Mouse (Mus musculus) liver, postnatal 0 days (tissue): Measurements from ENCODE around the gene Foxc1. TPM values are rescaled to one million over a fixed set of nuclear protein-coding genes. Genes with fewer than 3 reads are reported as not detected.

ENCODE experiments used
- ATAC-seq: fragments of 200-750 bp; cut with Nextera tagmentation; 2 replicates; pipeline ENCODE4 v1.8.0; 2017; ENCODE audit warnings: mild to moderate bottlenecking, moderate library complexity
- DNase-seq: peaks from one replicate; pipeline ENCODE4 v3.0.0-alpha.2; 2016
- H3K27ac ChIP-seq: fragments of 300-500 bp; sonication (generic); 2 replicates; pipeline ENCODE4 v1.5.1; 2014; ENCODE audit warnings: antibody characterized with exemption, moderate library complexity, mild to moderate bottlenecking, low read depth
- H3K27me3 ChIP-seq: fragments of 300-500 bp; sonication (generic); 2 replicates; pipeline ENCODE4 v1.6.1; 2014; ENCODE audit warnings: low read length, control low read depth, mixed read lengths; ENCODE audit not compliant: insufficient read depth
- H3K36me3 ChIP-seq: fragments of 300-500 bp; sonication (generic); replicated peaks from 2 replicates; pipeline ENCODE4 v1.6.1; 2014; ENCODE audit warnings: mild to moderate bottlenecking, control low read depth, low read length, moderate library complexity, mixed read lengths; ENCODE audit not compliant: insufficient read depth
- H3K4me1 ChIP-seq: fragments of 300-500 bp; sonication (generic); 2 replicates; pipeline ENCODE4 v1.6.1; 2014; ENCODE audit warnings: antibody characterized with exemption, mild to moderate bottlenecking, control low read depth; ENCODE audit not compliant: insufficient read depth
- H3K4me2 ChIP-seq: fragments of 300-500 bp; sonication (generic); 2 replicates; pipeline ENCODE4 v1.6.1; 2014; ENCODE audit warnings: low read depth, mild to moderate bottlenecking, low read length, moderate library complexity, mixed read lengths
- H3K4me3 ChIP-seq: fragments of 300-500 bp; sonication (generic); 2 replicates; pipeline ENCODE4 v1.5.1; 2014; ENCODE audit warnings: low read depth, low read length
- H3K9ac ChIP-seq: fragments of 300-500 bp; sonication (generic); replicated peaks from 2 replicates; pipeline ENCODE4 v1.6.1; 2014; ENCODE audit warnings: mild to moderate bottlenecking, moderate library complexity
- H3K9me3 ChIP-seq: fragments of 300-500 bp; sonication (generic); 2 replicates; pipeline ENCODE4 v1.6.1; 2016; ENCODE audit warnings: mild to moderate bottlenecking, control low read depth, low read length, mixed read lengths
- CTCF ChIP-seq: sonication (generic); IDR thresholded peaks from 2 replicates; pipeline ENCODE4 v1.5.1; 2016; ENCODE audit warnings: antibody characterized with exemption, low read depth
- EP300 ChIP-seq: IDR thresholded peaks from 2 replicates; pipeline ENCODE4 v1.6.1; 2016; ENCODE audit warnings: antibody characterized with exemption, low read depth, mild to moderate bottlenecking
- WGBS: fragments of 180-500 bp; shearing (Covaris S2); extraction: QIAGEN DNeasy Blood & Tissue Kit; methylation state at CpG from one replicate; pipeline ENCODE4 v1.1.7; 2014; ENCODE audit not compliant: insufficient replicate concordance; 5-methylcytosine and 5-hydroxymethylcytosine counted together
- polyA plus RNA-seq: library from polyadenylated mRNA; unstranded; fragments of >200 nt; fragmentation: Nextera tagmentation; extraction: Ambion mirVana; gene quantifications from 2 replicates; pipeline ENCODE4 v1.2.1, GENCODE M21; 2015

The Foxc1 gene
- polyA plus RNA-seq, 1 experiment from 2014 or later: not detected

DNA sequence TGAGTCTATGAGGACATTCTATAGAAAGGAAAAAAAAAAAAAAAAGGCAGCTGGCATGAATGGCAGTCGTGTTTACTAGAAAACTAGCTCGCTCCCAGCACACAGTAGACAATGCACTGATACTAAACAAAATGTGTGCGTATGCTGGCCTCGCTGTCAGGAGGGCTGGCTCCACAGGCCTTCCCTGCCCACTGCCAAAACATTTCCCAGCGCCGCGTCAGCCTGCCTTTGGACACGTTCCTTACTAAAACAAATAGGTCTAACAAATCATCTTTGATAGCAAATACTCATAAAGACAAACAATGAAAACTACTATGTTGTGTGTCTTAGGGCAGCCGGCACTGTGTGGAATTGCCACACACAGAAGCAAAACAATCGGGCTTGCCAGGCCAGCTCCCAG, 9.1 kb upstream of the Foxc1 start:
- Histone ChIP-seq H3K27me3 (peaks cover 50% of the 10 kb centered on the region), H3K9ac (no peak overlapping the region), H3K9me3 (no peaks in the 10 kb centered on the region), H3K27ac (no peak overlapping the region), H3K4me1 (0 out of 2 replicates have a peak, but pooled peaks cover 5% of the 10 kb centered on the region), H3K4me3 (no peak overlapping the region), H3K36me3 (no peaks in the 10 kb centered on the region), H3K4me2 (no peak overlapping the region)
- DNase-seq (no peak), ATAC-seq (no peak)
- 70% methylated on average over 10 of the region's 10 CpGs for WGBS
- TF ChIP-seq CTCF: no peak

DNA sequence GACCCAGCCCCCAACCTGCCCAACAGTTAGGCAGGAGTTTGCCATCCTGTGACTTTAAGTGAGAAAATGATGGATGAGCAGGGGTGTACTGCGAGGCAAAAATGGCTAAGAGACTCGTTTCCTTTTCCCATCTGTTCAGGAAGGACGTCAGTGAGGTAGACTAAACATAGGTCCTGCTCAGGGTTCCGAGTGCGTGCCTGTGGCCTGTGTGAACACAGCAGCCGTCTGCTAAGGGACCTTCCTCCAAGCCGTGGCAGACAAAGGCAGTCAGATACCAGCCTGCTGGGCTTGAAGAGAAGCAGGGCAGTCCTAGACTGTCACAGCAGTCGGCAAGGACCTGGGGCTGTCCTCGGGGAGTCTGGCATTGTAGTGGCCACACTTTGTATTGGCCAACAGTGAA, 8.4 kb upstream of the Foxc1 start:
- H3K36me3 ChIP-seq: no peaks in the 10 kb centered on the region
- TF ChIP-seq CTCF (no peak), EP300 (no peak)
- H3K4me3 ChIP-seq: no peak overlapping the region
- H3K9me3 ChIP-seq: no peaks in the 10 kb centered on the region
- WGBS: 16% methylated on average over 9 of the region's 9 CpGs
- H3K4me2 ChIP-seq: no peak overlapping the region
- no peak overlapping the region for H3K27ac ChIP-seq
- H3K4me1 ChIP-seq: 0 out of 2 replicates have a peak, but pooled peaks cover 5% of the 10 kb centered on the region
- no peak overlapping the region for H3K9ac ChIP-seq
- DNase-seq (no peak), ATAC-seq (no peak)
- peaks cover 57% of the 10 kb centered on the region for H3K27me3 ChIP-seq

DNA sequence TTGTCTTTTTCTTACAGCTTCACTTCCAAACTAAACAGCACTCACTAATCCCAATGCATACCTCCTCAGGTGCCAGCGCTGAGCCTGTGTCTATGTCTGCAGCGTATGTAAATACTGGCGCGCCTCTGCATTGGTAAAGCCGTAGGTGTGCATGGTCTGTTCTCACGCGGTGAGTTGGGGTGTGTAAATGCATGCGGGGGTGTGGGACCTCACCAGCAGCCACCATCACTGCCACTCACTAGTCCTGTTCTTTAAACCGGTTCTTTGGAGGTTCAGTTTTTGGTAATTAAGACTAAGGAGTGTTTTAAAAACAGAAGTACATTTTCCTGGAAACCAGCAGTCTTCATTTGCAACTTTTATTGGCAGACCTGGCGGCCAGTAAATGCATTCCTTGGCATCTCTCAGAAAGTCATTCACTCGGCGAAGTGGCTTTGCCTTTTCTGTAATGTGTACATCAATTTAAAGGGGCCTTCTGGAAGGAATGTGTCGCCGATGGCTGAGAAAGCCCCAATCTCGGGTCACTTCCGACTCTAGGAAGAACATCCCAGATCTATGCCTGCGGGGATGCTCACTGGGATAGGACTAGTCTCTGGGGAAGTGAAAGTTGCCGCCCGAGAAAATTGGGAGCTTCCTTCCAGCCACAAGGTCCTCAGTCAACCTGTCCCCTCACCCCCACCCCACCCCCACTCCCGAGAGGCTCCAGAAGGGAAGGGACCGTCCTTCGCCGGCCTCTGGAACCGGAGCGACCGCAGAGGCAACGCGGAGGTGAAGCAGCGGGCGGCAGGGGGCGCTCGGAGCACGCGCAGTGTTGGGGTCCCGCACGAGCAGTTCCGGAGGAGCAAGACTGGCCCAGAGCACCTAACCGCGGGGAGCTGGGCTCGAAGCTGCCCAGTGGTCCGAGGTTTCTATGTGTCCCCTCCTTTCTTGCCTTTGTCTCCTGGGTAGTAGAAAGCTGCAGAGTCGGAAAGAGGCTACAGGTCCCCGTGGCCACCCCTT, 5.6 kb upstream of the Foxc1 start:
- peak; percentile 86 for DNase-seq
- 3% methylated on average over 41 of the region's 43 CpGs for WGBS
- peak; percentile 93 for TF ChIP-seq CTCF
- TF ChIP-seq EP300: no peak
- ATAC-seq: peak; percentile 56; the same call in 1 of the 2 replicates
- 0 out of 2 replicates have a peak, but pooled peaks cover 5% of the 10 kb centered on the region for H3K4me1 ChIP-seq
- H3K4me2 ChIP-seq: peak overlapping the region; percentile 57
- no peak overlapping the region for H3K27ac ChIP-seq
- no peaks in the 10 kb centered on the region for H3K9me3 ChIP-seq
- H3K36me3 ChIP-seq: no peaks in the 10 kb centered on the region
- H3K4me3 ChIP-seq: peak overlapping the region; percentile 34
- H3K9ac ChIP-seq: no peak overlapping the region
- peaks cover 75% of the 10 kb centered on the region for H3K27me3 ChIP-seq

DNA sequence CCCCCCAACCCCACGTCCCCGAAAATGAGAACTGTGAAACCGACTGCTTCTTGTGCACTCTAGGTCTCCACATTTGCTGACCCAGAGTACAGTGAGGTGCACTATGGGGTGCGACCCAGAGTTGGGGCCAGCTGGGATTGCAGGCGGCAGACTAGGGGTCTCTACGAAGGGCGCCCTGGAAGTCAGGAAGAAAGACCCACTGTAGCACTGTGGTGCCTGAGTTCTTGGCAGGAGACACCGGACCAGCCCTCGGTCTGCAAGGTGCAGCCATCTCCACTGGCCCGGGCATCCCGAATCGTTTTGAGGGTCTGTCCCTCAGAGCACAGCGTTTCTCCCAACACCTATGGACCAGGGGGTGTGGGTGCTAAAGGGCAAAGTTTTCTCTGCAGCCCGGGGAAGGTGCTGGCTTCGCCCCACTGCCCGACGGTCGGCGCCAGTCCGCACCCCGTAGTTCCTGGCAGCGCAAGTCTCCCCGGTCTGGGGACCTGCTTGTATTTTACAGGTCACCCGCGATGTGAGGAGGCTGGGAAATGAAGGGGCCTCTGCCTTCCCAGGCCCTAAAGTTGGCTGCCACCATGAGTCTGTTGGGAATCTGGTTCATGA, 4.6 kb upstream of the Foxc1 start:
- ATAC-seq: no peak
- H3K4me1 ChIP-seq: peaks cover 9% of the 10 kb centered on the region

DNA sequence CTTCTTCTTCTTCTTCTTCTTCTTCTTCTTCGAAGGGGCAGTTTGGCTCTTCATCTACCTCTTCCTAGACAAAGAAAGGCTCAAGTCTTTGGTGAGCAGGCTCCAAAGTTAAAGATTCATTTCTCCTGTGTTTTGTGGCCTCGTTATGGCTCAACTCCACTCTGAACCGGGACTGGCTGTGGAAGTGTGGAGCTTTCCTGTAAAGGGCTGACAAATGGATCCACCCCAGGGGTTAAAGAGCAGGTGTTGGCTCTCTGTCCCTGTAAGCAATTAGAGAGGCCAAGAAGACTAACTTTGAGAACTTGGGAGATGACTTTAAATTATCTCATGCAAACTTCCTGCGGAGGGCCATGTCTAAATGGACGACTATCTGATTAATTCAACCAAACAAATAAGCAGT, 4.0 kb upstream of the Foxc1 start:
- Histone ChIP-seq H3K27ac (no peak overlapping the region), H3K4me1 (peaks cover 12% of the 10 kb centered on the region), H3K36me3 (no peaks in the 10 kb centered on the region), H3K9me3 (no peaks in the 10 kb centered on the region), H3K9ac (no peak overlapping the region), H3K27me3 (peaks cover 89% of the 10 kb centered on the region), H3K4me3 (no peak overlapping the region), H3K4me2 (no peak overlapping the region)
- TF ChIP-seq CTCF: no peak
- no peak for ATAC-seq
- DNase-seq: no peak
- WGBS: 12% methylated on average over 5 of the region's 5 CpGs

More for the DNA sequence above, 4.6 kb upstream of the Foxc1 start:
- H3K27ac ChIP-seq: no peak overlapping the region
- H3K27me3 ChIP-seq: peaks cover 85% of the 10 kb centered on the region
- TF ChIP-seq EP300 (no peak), CTCF (no peak)
- H3K36me3 ChIP-seq: no peaks in the 10 kb centered on the region
- no peak overlapping the region for H3K9ac ChIP-seq
- peak overlapping the region; percentile 57; the same call in 1 of the 2 replicates for H3K4me2 ChIP-seq
- peak overlapping the region; percentile 34 for H3K4me3 ChIP-seq
- 2% methylated on average over 25 of the region's 25 CpGs for WGBS
- DNase-seq: no peak
- H3K9me3 ChIP-seq: no peaks in the 10 kb centered on the region
